Mouse (Mus musculus): ENCODE data around the gene Ak7.

Ak7 gene

DNA sequence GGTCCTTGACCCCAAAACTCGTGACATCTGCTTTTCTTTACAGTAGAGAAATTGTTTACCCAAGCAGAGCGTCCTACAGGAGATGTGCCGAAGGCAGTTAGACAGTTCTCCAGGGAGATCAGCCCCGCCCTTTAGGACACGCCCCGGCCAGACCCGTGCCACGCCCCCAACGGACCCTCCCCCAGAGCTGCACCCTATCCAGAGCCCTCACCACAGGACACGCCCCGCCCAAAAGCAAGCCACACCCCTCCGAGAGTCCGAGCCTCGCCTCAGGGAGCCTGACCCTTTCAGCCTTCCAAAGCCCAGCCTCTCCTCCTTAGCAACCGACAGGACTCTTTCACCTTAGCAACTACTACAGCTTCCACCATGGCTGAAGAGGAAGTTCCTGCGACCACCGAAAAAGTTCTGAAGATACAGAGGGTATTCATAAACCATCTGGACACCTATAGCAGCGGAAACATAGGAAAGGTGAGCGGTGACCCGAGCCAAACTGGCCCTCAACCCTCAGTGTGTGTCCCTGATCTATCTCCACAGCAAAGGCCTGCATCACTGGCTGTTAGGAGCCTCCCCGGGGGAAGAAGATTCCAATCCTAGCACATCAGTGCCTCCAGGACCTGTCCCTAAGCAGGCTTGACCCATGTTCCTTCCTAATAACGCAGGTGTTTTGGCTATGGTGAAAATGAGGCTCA, at the start of gene Ak7:
TSS of gene Ak7 (plus strand) at position 178 of the 689 bp plus-strand sequence.
- peak; percentile 78 for DNase-seq (ENCODE audit: low spot score)

DNA sequence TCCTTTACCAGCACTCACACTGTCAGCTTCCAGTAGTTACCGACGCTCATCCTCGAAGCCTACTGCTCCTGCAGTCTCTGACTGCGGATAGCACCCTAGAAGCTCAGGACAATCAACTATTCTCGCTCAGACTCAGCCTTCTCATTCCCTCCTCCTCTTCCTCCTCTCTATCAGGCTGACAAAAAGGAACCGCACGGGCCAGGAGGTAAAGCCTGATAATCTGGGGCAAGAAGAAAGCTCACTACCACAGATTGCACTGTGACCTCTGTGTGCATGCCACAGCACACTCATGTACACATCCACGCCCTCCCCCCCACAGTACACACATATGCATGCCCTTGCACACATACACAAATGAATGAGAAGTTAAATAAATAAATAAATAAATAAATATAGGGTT, 29.5 kb upstream of the Ak7 start:
- no peak for DNase-seq (ENCODE audit: low spot score)

DNA sequence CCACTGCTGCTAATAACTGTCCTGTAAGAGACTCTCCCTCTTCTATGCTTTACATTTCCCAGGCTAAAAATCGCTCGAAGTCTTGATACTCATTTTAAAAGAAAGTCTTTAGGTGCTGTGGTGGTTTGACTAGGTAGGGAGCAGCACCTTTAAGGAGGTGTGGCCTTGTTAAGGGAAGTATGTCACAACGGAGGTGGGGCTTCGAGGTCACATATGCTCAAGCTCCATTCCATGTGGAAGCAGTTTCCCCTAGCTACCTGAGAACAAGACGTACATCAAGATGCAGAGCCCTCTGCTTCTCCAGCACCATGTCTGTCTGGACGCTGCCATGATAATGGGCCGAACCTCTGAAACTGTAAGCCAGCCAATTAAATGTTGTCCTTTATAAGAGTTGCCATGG, 27.6 kb upstream of the Ak7 start:
- no peak for DNase-seq (ENCODE audit: low spot score)

DNA sequence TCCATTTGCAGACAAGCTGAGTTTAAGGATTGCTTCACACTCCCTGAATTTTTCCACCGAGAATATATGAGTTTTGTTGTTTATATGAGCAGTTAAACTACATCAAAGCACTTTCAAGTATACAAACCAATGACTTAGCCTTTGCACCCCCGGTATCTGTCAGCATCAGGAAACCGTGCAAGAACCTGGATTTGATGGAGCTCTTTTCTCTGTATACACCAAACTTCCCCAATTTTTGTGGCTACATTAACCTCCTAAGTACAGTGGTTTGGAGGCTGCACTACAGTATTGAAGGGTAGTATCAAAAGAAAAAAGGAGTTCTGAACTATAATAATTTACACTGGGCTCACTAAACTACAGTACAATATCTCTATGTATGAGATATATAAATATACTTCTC, 27.0 kb upstream of the Ak7 start:
- no peak for DNase-seq (ENCODE audit: low spot score)

DNA sequence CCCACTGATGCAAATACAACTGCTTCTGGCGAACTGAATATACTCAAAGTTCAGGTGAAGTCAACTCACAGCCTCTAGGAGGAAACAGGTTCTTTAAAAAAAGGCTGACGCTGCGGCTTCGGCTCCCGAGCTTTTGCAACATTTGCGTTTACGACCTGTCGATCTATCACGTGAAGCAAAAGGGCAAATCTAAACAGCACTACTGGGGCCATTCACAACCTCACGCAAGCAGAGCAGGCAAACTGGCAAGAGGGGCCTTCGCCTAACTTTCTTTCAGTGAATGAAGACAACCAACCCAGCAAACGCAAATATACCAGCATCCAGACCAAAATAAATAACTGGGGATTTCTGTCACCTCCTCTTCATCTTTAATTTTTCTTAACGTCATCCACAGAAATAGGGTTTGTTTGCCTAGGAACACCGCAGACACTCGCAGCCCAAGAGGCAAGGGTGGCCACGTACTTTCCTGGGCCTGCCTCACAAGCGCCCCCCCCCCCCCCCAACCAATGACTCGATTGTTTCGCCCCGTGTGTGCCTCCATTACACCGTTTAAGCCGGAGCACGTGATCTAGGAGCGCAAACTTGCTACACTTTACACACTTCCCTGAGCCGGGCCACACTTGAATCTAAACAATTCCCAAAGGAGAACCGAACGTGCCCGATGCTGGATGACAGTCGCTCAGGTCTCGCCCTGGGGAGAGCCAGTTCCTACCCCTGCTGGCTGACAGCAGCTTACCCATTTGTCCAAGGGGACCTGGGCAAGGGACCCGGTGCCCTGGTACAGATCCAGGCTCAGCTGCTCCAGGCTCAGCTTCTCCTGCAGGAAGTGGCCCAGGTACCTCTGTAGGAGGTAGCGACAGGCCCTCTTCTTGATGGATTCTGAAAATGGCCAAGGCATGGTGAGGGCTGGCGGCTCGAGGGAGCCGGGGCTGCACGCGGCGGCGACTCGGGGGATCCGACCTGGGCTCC, 21.6 kb upstream of the Ak7 start, which contains the start of gene Gskip:
TSS of gene Gskip (plus strand) at position 897 of the 969 bp plus-strand sequence.
- peak; percentile 48 for DNase-seq (ENCODE audit: low spot score)

DNA sequence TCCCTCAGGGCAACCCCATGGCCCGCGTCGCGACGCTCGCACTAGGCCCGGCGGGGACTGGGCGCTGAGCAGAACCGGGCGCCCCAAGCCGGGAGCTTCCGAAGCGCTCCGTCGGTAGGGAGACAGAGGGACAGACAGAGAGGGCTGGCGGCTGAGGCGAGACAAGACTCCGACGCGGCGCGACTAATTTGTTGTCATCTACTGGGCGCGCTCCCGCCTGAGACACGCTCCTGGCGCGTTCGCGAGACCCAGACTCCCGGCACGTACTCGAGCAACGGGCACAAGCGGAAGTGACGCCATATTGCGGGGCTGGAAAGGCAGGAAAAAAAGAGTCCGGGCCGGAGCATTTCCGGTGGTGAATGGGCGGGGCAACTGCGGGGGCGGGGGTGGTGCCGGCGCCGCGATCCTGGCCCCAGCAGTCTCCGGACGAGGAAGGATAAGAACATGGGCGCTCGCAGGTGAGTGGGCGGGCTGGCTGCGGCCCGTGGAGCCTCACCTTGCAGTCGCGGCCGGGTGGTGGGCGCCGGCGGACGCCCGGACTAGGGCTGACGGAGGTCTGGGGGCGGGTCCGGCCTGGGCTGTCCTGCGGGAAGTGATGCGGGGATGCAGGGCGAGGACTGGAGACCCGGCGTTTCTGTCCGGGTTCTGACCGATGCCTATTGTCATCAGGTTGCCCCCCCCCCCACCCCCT, 20.6 kb upstream of the Ak7 start, which contains the start of gene Atg2b:
TSS of gene Atg2b (minus strand) at position 211 of the 691 bp plus-strand sequence.
- DNase-seq (ENCODE audit: low spot score) = peak; percentile 89

DNA sequence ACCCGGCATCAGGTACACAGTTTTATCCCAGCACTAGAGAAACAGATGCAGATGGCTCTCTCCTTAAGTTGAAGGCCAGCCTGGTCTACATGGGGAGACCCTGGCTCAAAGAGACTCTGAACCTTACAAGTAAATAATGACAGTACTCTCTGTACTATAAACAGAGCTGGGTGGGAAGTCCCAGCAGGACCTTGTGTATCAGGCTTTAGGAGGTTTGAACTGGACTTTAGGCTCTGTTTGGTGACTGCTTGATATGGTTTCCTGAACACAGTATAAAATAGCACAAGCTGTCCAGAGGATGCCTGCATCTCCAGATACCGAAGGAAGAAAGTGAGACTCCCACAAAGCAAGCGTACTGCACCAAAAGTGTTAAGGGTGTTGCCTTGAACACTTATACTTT, 19.0 kb upstream of the Ak7 start:
- DNase-seq (ENCODE audit: low spot score) = no peak

DNA sequence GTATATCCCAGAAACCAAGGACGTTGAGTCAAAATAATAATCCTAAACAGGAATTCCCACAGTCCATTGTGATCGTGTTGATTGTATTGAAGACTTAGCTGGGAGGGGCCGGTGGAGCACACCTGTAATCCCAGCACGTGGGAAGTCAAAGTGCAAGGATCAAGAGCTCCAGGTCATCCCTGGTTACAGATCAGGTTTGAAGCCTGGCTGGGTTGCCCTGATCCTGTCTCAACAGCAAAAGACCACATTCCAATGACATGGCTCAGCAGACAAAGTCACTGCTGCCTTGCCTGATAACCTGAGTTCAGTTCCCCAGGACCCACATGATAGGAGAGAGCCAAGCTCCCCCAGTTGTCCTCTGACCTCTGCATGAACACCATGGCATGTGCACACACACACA, 18.4 kb upstream of the Ak7 start:
- DNase-seq (ENCODE audit: low spot score) = no peak

DNA sequence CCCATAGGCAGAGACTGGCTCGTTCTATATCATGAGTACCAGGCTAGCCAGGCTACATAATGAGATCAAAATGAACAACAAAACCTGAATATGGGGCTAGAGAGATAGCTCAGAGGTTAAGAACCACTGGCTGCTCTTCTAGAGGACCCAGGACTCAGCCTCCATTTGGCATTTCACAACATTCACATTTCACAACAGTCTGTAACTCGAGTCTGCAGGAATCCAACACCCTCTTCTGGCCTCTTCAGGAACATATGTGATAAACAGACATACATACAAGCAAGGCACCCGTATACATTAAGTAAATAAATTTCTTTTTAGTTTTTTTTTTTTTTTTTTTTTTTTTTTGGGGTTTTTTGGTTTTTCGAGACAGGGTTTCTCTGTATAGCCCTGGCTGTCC, 17.2 kb upstream of the Ak7 start:
- no peak for DNase-seq (ENCODE audit: low spot score)

DNA sequence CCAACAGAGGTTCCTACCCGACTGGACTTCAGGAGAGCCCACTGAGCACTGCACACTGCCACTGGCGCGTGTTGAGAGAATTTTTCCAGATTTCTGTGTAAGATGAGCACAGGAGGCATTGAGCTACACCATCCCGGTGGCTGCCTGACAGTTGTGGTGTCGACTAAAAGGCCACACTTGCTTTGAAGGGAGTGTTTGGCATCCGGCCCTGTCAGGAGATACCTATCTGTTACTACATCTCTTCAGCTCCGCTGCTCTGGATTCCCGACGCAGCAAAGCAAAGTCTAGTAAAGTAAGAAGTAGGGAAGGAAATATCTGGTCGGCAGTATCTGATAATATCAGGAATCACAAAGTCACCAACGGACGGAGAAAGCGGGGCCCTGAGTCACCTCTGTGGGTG, 16.3 kb upstream of the Ak7 start:
- no peak for DNase-seq (ENCODE audit: low spot score)

DNA sequence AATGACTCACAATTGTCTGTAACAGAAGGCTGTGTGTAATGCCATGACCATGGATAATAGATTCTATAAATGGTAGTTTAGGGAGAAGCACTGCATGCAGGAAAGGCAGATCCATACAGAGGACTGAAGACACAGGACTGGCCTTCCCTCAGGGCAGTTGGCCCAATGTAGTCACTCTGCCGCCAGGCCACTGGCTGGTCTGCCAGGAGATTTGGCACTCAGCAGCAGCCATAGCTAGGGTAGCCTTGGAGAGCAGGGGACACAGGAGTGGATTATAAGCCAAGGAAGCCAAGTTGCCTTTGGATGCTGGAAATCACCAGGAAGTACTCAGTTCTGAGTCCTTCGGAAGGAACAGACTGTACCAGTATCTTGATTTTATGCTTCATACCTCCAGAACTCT, 11.8 kb upstream of the Ak7 start:
- DNase-seq (ENCODE audit: low spot score) = no peak

DNA sequence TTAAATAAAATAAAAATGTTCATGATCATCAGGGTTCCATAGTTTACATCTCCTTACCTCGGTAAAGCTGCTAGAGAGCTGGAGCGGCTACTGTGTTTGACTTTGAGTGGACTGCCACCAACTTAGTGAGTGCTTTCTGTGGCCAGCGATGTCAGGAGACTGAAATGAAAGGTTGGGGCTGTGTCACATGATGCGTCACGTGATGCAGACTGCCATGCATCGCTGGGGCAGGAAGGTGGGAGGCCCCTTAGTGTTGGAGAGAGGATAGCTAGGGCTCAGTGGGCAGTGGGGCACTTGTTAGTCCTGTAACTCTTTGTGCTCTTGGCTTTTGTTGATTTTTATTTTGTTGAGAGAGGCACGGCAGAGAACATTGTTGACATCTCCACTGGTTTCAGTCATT, 9.9 kb upstream of the Ak7 start:
- DNase-seq (ENCODE audit: low spot score) = no peak

DNA sequence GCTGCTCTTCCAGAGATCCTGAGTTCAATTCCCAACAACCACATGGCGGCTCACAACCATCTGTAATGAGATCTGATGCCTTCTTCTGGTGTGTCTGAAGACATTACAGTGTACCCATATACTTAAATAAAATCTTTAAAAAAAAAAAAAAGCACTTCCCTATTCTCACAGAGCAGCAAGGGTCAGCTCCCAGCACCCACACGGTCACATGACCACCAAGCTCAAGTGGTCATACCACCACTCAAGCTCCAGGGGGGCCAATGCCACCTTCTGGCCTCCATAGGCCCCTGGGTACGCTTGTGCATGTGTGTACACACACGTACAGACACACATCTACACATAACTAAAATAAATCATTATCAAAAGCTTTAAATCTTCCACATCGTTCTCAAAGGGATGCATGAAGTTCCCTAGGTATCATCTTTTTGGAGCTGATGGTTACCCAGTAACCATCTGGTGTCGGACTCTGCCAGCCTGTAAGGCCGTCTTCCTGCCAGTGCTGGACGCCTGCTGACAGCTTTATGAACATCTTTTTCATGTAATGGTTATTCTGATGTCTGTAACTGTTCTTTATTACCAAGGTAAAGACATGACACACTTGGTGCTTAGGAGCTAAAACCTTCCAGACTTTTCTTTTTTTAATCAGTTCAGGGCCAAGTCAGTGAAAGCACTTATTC, 8.5 kb upstream of the Ak7 start:
- no peak for DNase-seq (ENCODE audit: low spot score)

DNA sequence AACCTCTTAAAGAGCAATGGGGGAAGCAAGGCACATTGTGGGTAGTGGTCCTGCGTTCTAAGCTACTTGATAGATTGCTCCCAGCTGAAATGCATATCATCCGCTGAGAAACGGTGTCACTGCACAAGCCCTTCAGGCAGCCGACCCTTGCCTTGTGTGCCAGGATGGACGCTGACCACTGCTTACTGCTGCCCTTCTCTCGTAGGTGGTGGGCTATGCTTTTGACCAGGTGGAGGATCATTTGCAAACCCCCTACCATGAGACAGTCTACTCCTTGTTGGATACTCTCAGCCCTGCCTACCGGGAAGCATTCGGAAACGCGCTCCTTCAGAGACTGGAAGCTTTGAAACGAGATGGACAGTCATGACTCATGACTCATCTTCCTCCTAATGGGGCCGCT, 5.3 kb upstream of the Ak7 start:
- DNase-seq (ENCODE audit: low spot score) = no peak

DNA sequence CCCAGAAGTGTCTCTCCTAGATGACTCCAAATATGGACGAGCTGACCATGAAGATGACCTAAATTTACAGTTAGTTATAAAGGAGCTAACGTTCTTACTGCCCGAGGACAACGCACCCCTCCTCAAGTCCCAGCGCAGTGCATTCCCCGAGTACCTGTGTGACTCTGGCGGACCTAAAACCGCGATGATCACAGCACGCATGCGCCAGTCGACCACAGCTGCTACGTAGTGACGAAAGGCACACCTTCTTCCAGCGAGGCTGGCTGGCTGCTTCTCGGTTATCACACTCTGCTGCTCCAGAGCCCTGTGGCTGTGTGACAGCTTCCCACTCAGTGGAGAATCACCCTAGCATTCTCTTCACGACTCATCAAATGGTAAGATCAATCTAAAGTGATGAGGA, 12.8 kb downstream of the Ak7 start:
- peak; percentile 7 for DNase-seq (ENCODE audit: low spot score)

DNA sequence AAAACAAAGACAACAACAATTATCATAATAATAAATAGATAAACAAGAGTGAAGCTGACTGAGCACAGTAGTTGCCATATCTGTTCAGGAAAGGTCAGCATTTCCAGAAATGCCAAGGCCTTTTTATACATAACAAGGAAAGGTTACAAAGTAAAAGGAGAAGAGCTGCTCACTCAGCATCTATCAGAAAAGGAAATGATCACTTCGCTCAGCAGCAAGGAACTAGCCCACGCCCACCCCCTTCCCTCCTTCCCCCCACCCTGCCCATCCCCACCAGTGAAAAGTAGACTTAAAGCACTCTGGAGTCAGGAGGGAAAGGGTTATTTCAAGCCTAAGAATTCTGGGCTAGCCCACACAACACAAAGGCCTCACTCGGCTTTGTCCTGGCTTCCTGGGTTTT, 14.4 kb downstream of the Ak7 start:
- no peak for DNase-seq (ENCODE audit: low spot score)

DNA sequence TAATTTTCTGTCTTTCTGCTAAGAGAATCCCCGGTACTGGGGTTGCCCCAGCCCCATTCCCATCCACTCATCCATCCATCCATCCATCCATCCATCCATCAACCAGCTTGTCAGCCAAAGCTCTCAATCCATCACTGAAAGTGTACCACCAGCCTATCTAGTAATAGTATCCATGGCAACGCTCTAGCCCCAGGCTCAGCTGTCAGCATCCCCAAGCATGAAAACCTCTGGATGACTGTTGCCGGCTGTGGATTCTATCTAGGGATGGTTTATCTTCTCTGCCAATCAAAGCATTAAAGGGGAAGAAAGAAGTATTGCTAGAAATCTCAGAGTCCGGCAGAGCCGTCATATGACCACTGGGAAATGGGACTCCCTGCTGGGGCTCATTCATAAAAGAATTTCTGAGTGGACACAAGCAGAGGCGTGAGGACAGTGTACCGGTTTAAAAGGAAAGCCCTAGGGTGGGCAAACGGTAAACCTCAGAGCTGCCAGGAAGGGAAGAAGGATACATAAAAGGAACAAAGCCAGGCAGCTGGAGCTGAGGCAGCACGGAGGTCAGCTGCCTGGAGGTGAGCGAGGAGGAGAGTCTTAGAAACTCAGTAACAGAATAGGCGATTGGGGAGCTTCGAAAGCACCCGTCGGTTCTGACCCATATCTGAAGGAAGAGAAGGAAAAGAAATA, 15.8 kb downstream of the Ak7 start:
- DNase-seq (ENCODE audit: low spot score) = no peak

DNA sequence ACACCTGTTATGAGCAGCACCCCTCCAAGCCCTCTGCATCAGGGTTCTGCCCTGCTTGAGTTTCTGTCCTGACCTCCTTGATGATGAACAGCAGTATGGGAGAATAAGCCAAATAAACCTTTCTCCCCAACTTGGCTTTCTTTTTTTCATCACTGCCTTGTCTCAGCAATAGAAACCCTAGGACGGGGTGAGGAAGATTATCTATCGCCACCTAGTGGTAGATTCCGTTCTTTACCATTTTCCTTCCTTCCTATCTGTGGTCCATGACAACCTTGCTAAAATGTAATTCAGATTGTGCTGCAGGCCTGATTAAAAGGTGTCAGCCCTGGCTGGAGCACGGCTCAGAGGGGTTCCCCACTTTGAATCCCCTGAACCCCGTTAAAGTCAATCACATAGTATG, 16.9 kb downstream of the Ak7 start:
- no peak for DNase-seq (ENCODE audit: low spot score)

DNA sequence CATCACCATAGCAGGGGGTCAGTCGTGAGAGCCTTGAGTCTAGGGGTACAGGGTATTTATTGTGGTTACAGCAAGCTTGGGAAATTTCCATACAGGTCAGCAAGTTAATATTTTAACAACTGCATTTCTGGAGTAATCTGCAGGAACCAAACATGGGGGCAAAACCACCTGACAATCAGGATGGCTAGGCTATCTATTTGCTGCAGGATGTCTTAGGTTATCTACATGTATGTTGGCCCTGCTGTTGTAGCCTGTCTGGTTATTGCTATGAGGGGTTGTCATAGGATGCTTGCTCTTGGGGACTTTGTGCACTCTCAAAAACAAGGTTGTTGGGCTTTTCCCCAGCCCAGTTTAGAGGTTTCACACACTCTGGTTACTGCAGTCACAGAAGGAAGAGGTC, 18.8 kb downstream of the Ak7 start:
- DNase-seq (ENCODE audit: low spot score) = no peak

DNA sequence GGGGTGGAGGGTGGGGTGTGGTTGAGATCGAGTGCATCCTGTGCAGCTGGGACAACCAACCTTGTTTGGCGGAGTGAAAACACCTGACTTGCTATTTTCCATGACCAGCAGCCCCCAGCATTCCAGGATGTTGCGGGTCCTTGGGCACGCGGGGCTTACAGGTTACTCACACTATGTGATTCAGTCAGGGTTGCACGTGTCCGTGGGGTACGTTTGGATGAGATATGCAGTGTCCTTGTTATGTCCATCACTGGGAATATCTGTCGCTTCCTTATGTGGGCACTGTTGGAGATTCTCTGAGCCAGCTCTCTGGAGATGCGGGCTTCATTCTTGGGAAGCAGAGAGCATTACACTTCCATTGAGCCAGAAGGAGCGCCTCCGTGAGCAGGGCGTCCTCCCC, 20.0 kb downstream of the Ak7 start:
- DNase-seq (ENCODE audit: low spot score) = no peak

DNA sequence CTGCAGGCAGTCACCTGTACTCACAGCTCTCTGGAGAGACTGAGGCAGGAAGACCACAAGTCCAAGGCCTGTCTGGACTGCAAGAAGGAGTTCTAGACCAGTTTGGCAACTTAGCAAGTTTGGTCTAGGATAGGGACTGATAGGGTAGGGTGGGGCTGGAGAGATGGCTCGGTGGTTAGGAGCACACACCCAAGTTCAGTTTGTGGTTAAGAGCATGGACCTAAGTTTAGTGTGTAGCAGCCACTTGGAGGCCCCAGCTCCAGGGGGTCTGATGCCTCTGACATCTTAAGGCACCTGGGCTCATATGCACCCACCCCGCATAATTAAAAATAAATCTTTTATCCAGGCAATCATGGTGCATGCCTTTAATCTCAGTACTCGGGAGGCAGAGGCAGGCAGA, 21.5 kb downstream of the Ak7 start:
- DNase-seq (ENCODE audit: low spot score) = no peak

DNA sequence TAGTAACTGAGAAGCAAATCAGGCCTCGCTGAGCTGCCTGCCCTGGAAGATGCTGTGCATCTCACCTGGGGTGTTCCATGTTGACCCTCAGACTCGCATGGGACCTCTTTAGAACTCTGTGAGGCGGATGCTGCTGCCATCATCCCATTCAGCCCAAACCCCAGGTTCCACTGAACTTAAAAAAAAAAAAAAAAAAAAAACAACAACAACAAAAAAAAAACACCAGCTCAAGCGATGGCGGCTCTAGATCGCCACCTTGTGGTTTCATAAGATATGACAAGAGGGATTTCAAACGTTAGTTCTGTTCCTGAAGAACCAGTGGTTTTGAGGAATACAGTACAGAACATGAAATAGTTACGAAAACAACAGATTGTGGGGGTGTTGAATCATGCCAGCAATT, 22.2 kb downstream of the Ak7 start:
- peak; percentile 19 for DNase-seq (ENCODE audit: low spot score)
